In the genomic region with DNA sequence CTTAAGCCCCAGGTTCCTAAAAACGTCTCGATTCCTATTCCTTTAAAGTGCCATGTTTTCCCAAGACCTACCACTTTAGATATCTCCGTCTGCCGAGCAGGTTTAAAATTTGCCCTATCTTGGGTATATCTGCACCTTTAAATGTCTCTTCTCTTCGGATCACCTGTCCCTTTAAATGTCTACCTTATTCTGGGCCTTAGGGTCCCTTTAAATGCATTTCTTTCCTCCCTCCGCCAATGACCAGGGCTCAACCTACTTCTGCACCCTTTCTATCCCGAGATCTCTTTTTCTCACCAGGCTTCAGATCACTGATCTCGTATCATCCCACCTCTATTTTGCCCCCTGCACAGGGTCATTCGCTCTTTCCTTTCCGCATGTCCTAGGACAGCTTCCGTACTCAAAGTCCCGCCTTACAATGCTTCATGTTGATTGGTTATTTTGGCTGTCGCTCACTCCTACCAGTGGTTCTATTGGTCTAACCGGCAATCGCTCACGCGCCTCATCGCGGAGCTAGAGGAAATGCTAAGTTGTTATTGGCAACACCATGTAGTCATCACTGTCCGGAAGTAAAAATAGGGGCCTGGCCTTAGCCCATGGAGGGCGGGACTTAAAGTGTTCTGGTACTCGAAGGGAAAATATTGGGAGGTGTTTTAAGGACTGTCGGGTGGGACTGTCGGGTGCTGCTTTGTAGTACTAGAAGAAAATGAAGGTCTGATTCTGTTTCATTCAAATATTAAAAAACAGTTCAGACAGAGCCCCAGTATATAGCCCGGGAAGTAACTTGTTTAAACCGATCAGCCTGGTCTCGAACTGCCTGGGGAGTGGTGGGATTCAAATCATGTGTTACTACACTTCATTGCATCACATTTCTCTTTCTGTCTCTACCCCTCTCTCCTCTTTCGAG, we compare ENCODE assay signal across 7 mouse cellular contexts. TPM values are rescaled to one million over a fixed set of nuclear protein-coding genes. Genes with fewer than 3 reads are reported as not detected.
DNase-seq lines count a peak whose midpoint lies in the region; ATAC-seq lines count a peak whose summit lies in the region.

A gene (minus strand): TSS at position 381 of the 904 bp plus-strand sequence.

- H3K9me3 ChIP-seq in embryonic facial prominence, embryonic 12.5 days: no peaks in the 10 kb centered on the region
- no peaks in the 10 kb centered on the region for H3K9me3 ChIP-seq in limb, embryonic 11.5 days (ENCODE audit: control insufficient read depth, low read length)
- no peaks in the 10 kb centered on the region for H3K9me3 ChIP-seq in midbrain, embryonic 14.5 days (ENCODE audit: control insufficient read depth, low read length)

- H3K27ac ChIP-seq in embryonic facial prominence, embryonic 12.5 days: no peak within 1 kb of the TSS
- H3K27ac ChIP-seq in limb, embryonic 11.5 days (replicated peaks; ENCODE audit: low read depth, low read length): no peak within 1 kb of the TSS
- peak within 1 kb of the TSS; percentile 68 for H3K27ac ChIP-seq in midbrain, embryonic 14.5 days (replicated peaks; ENCODE audit: low read depth, low read length)

- peak; percentile 97 for ATAC-seq in embryonic facial prominence, embryonic 12.5 days (ENCODE audit: insufficient number of reproducible peaks, insufficient read depth, low FRiP score, low TSS enrichment)
- ATAC-seq in limb, embryonic 11.5 days (ENCODE audit: insufficient number of reproducible peaks, low FRiP score, low TSS enrichment, low read depth): peak; percentile 96
- peak; percentile 99 for ATAC-seq in midbrain, embryonic 14.5 days (ENCODE audit: low FRiP score, low TSS enrichment)

- peak; percentile 86 for DNase-seq in adrenal gland, postnatal 25 days
- peak; percentile 100 for DNase-seq in heart, adult 11 months
- DNase-seq in kidney, adult 18-20 months: peak; percentile 100
- peak; percentile 99 for DNase-seq in limb, embryonic 11.5 days (ENCODE audit: low spot score)
- peak; percentile 99 for DNase-seq in midbrain, embryonic 14.5 days
- peak; percentile 92 to 97 for DNase-seq in spleen, adult 18-20 months

- H3K27me3 ChIP-seq in embryonic facial prominence, embryonic 12.5 days: no peaks in the 10 kb centered on the region
- H3K27me3 ChIP-seq in limb, embryonic 11.5 days (ENCODE audit: control insufficient read depth, insufficient read depth, low read length): no peaks in the 10 kb centered on the region
- H3K27me3 ChIP-seq in midbrain, embryonic 14.5 days (ENCODE audit: control insufficient read depth, insufficient read depth, low read length): no peaks in the 10 kb centered on the region

- 7% methylated on average over 28 of the region's 28 CpGs for WGBS in embryonic facial prominence, embryonic 12.5 days
- WGBS in limb, embryonic 11.5 days: 6% methylated on average over 28 of the region's 28 CpGs
- 5% methylated on average over 28 of the region's 28 CpGs for WGBS in midbrain, embryonic 14.5 days

- H3K36me3 ChIP-seq in embryonic facial prominence, embryonic 12.5 days: peaks cover 39% of the 10 kb centered on the region
- peaks cover 20% of the 10 kb centered on the region for H3K36me3 ChIP-seq in limb, embryonic 11.5 days (ENCODE audit: control insufficient read depth, insufficient read depth, low read length)
- peaks cover 14% of the 10 kb centered on the region for H3K36me3 ChIP-seq in midbrain, embryonic 14.5 days (ENCODE audit: control insufficient read depth, insufficient read depth, low read length)

- peak within 1 kb of the TSS; percentile 55 for H3K9ac ChIP-seq in embryonic facial prominence, embryonic 12.5 days
- H3K9ac ChIP-seq in limb, embryonic 11.5 days (ENCODE audit: low read length): peak within 1 kb of the TSS; percentile 53
- H3K9ac ChIP-seq in midbrain, embryonic 14.5 days (replicated peaks; ENCODE audit: low read length): peak within 1 kb of the TSS; percentile 55

- H3K4me3 ChIP-seq in embryonic facial prominence, embryonic 12.5 days: peak within 1 kb of the TSS; percentile 56
- peak within 1 kb of the TSS; percentile 46 for H3K4me3 ChIP-seq in limb, embryonic 11.5 days (ENCODE audit: low read depth, low read length)
- peak within 1 kb of the TSS; percentile 40 for H3K4me3 ChIP-seq in midbrain, embryonic 14.5 days (replicated peaks; ENCODE audit: low read depth, low read length)

- H3K4me2 ChIP-seq in embryonic facial prominence, embryonic 12.5 days (replicated peaks): peak within 1 kb of the TSS; percentile 75
- peak within 1 kb of the TSS; percentile 57 for H3K4me2 ChIP-seq in limb, embryonic 11.5 days (ENCODE audit: low read depth, severe bottlenecking)
- H3K4me2 ChIP-seq in midbrain, embryonic 14.5 days (ENCODE audit: low read length): peak within 1 kb of the TSS; percentile 83

- H3K4me1 ChIP-seq in embryonic facial prominence, embryonic 12.5 days: peaks cover 12% of the 10 kb centered on the region
- peaks cover 11% of the 10 kb centered on the region for H3K4me1 ChIP-seq in limb, embryonic 11.5 days (ENCODE audit: control insufficient read depth, insufficient read depth, low read length)
- peaks cover 7% of the 10 kb centered on the region for H3K4me1 ChIP-seq in midbrain, embryonic 14.5 days (ENCODE audit: control insufficient read depth, insufficient read depth, low read length)

RNA-seq across cellular contexts. Expression of the gene that starts here (rescaled TPM):
- 34.7 and 35.4 TPM in 2 replicates for total RNA-seq in adrenal gland, postnatal 25 days (2021)
- polyA plus RNA-seq in embryonic facial prominence, embryonic 12.5 days (2016; fragmentation: Nextera tagmentation; extraction: Ambion mirVana): 30.3 TPM in 2 replicates
- 19.0 and 21.9 TPM in 2 replicates for polyA plus RNA-seq in limb, embryonic 11.5 days (2014; fragmentation: Nextera tagmentation; extraction: Ambion mirVana)
- polyA plus RNA-seq in midbrain, embryonic 14.5 days (2014; fragmentation: Nextera tagmentation; extraction: Ambion mirVana): 34.8 and 34.9 TPM in 2 replicates
